Mouse (Mus musculus): Measurements from ENCODE around the gene Rabif. TPM values are rescaled to one million over a fixed set of nuclear protein-coding genes. Genes with fewer than 3 reads are reported as not detected.

The Rabif gene
- polyA plus RNA-seq (2015; fragmentation: Nextera tagmentation; extraction: Ambion mirVana), result 28.2 and 39.4 TPM in 2 replicates

DNA sequence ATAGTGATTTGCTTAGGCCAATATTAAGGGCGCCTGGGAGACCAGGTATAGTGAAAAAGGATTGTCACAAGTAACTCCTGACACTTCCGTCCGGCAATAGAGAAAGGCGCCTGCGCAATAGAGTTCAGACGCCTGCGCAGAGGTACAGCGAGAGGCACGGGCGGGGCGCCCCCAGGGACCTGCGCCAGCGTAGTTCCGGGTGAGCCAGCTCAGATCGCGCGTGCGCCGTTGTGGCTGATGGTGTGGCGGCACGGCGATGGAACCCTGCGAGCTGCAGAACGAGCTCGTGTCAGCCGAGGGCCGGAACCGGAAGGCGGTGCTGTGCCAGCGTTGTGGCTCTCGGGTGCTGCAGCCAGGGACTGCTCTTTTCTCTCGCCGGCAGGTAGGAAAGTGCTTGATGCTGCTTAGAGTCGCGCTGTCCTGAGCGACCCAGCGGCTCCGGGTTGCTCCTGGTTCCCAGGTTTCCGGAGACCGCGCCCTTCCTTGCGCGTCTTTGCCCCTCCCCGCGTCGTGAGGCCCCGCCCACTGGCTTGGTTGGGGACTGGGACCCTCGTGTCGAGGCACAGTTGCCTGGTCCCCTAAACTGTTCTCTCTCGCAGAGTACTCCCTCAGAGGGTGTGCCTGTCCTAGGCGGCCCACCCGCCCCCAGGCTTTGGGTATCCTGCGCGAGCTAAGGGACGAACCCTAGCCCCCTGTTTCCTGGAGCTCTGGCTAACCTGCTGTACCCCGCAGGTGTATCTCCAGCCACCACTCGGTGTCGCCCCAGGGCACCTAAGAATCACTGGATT, at the start of gene Rabif:
Rabif (plus strand) TSS at position 221 of the 788 bp plus-strand sequence.

DNA sequence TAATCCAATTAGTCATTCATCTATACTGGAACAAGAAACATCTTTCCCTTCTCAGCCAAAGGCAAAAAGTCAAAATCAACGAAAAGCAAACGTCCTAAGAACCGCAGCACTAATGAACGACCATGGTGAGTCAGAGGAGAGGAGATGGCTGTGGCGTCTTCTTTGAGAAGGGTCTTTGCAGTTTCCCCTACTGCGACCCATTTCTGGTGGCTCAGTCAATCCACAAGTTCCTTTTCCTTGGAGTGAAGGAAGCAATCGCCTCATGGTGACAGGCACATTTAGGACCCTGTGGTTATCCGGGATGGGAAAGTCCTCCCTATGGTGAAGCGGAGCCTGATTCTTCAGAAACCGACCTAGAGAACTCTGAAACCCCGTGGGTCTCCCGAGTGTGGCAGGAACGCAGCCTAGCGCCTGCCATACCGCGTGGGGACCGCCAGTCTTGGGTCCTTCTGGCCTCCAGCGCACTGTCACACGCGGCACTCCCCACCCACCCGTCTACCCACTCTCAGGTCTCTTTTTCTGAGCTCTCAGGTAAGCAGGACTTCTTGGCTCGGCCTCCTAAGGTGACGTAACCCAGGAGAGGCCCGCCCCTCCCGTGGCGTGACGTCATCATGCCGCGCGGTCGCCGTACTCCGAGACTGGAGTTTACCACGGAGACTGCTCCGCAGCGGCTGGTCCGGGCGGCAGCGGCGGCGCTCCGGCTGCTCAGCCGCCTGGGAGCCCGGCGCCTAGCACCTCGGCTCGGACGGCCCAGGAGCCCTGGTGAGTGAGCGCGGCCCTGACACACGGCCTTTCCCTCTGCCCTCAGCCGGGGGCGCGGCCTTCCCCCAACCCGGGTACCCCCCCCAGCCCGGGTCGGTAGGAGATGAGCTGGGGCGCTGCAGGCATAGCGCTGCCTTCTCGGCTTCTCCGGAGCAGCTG, 39.3 kb upstream of the Rabif start, which contains the start of gene Klhl12:
Klhl12 (plus strand) TSS at position 628 of the 921 bp plus-strand sequence.

DNA sequence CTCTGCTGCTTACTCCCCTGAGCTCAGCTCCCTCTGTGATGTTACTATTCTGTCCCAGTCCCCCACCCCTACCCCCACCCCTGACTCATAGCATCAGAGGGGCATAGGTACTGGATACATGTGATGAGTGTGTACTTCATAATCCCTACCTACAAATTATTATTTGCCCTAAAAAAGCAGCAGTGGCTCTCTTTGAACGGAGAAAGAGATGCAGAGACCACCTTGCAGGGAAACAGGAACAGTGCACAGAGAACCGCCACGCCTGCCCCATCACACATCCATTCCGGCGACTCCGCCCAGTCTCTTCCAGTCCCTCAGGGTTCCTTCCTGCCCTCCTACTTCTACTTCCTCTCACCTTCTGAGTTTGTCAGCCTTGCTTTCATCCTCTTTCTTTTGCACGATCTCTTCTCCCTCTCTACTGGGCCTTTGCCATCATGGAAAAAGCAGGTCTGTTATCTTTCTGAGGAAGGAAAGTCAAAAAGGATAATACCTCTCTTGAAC, 55.2 kb downstream of the Rabif start, which contains the start of gene Mgat4e:
Mgat4e (minus strand) TSS at position 51 of the 501 bp plus-strand sequence.

Other genes starting within 250 kb of the Rabif start
- gene Myog, start 204.7 kb upstream of the Rabif start, polyA plus RNA-seq (2015; fragmentation: Nextera tagmentation; extraction: Ambion mirVana), result 0.24 and 0.84 TPM in 2 replicates
- gene Ppfia4, start 161.7 kb upstream of the Rabif start, polyA plus RNA-seq (2015; fragmentation: Nextera tagmentation; extraction: Ambion mirVana), result 0.91 and 2.3 TPM in 2 replicates
- gene Tmem183a, start 132.7 kb upstream of the Rabif start, polyA plus RNA-seq (2015; fragmentation: Nextera tagmentation; extraction: Ambion mirVana), result 33.5 and 36.1 TPM in 2 replicates
- gene 4933406M09Rik, start 108.7 kb upstream of the Rabif start, polyA plus RNA-seq (2015; fragmentation: Nextera tagmentation; extraction: Ambion mirVana), result not detected in 2 replicates
- gene Cyb5r1, start 89.1 kb upstream of the Rabif start, polyA plus RNA-seq (2015; fragmentation: Nextera tagmentation; extraction: Ambion mirVana), result 18.1 and 27.8 TPM in 2 replicates
- 94.9 and 131 TPM in 2 replicates for gene Adipor1, start 79.3 kb upstream of the Rabif start, polyA plus RNA-seq (2015; fragmentation: Nextera tagmentation; extraction: Ambion mirVana)
- 11.7 and 17.8 TPM in 2 replicates for gene Klhl12, start 39.1 kb upstream of the Rabif start, polyA plus RNA-seq (2015; fragmentation: Nextera tagmentation; extraction: Ambion mirVana)
- gene Mgat4e, start 55.0 kb downstream of the Rabif start, polyA plus RNA-seq (2015; fragmentation: Nextera tagmentation; extraction: Ambion mirVana), result not detected in 2 replicates
- 27.8 and 31.7 TPM in 2 replicates for gene Kdm5b, start 65.5 kb downstream of the Rabif start, polyA plus RNA-seq (2015; fragmentation: Nextera tagmentation; extraction: Ambion mirVana)
- 0.62 and 1.2 TPM in 2 replicates for gene Syt2, start 152.0 kb downstream of the Rabif start, polyA plus RNA-seq (2015; fragmentation: Nextera tagmentation; extraction: Ambion mirVana)

Data from adrenal gland, postnatal 0 days (tissue).